Mouse (Mus musculus): ENCODE results near the gene Sox9. TPM values are rescaled to one million over a fixed set of nuclear protein-coding genes. Genes with fewer than 3 reads are reported as not detected.

Sox9 gene
- polyA plus RNA-seq, 1 experiment, result 25.5 TPM

DNA sequence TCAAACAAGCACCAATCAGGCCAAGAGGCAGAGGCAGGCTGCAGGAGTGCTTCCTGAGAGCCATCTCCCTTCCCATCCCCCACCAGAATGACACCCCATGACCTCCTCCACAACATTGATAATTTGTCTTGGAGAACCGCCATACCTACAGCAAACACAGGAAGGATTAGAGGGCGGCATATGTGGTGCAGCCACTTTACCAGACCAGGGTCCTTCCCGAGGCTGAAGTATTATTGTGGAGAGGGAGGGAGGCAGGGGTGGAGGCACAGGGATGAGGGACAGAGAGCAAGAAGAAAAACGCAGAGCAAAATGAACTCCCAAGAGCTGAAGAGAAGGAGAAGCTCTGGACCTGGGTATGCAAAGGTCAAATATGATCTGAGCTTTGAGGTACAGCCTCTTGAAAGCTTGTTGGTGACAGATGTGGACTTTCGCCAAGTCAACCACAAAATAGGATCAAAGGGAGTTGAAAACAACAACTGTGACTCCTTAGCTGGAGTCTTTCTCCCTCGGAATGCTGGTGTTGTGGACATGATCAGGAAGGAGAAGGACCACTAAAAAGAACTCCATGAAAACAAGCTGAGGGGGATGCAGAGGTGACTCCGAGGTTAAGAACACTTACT is 36.7 kb downstream of the Sox9 start:
- Histone ChIP-seq H3K4me3 (ENCODE audit: low read depth, low read length) (no peak overlapping the region), H3K27me3 (ENCODE audit: control insufficient read depth, insufficient read depth, low read length) (no peaks in the 10 kb centered on the region), H3K36me3 (ENCODE audit: control insufficient read depth, insufficient read depth, low read length) (no peaks in the 10 kb centered on the region), H3K4me1 (ENCODE audit: control insufficient read depth, insufficient read depth, insufficient read length, low read length) (peaks cover 17% of the 10 kb centered on the region), H3K27ac (ENCODE audit: insufficient read depth, low read depth, low read length) (no peak overlapping the region)
- TF ChIP-seq CTCF (IDR thresholded peaks at IDR 0.05; ENCODE audit: extremely low read depth, insufficient read length, insufficient replicate concordance, low read depth, low read length) (no peak), POLR2A (IDR thresholded peaks at IDR 0.05; ENCODE audit: low read depth, low read length) (no peak)
- WGBS, result 39% methylated on average over 7 of the region's 7 CpGs

- no peak overlapping the region for H3K4me3 ChIP-seq (ENCODE audit: low read depth, low read length)
- H3K27ac ChIP-seq (ENCODE audit: insufficient read depth, low read depth, low read length), result no peak overlapping the region
- TF ChIP-seq CTCF (IDR thresholded peaks at IDR 0.05; ENCODE audit: extremely low read depth, insufficient read length, insufficient replicate concordance, low read depth, low read length) (no peak), POLR2A (IDR thresholded peaks at IDR 0.05; ENCODE audit: low read depth, low read length) (no peak)
- WGBS, result 82% methylated on average over 2 of the region's 2 CpGs
- H3K36me3 ChIP-seq (ENCODE audit: control insufficient read depth, insufficient read depth, low read length), result no peaks in the 10 kb centered on the region
- H3K27me3 ChIP-seq (ENCODE audit: control insufficient read depth, insufficient read depth, low read length), result no peaks in the 10 kb centered on the region
- peaks cover 17% of the 10 kb centered on the region for H3K4me1 ChIP-seq (ENCODE audit: control insufficient read depth, insufficient read depth, insufficient read length, low read length)
Observed at GRCm38 (mm10) chr11:112821536-112821935, 39.5 kb downstream of the Sox9 start.

DNA sequence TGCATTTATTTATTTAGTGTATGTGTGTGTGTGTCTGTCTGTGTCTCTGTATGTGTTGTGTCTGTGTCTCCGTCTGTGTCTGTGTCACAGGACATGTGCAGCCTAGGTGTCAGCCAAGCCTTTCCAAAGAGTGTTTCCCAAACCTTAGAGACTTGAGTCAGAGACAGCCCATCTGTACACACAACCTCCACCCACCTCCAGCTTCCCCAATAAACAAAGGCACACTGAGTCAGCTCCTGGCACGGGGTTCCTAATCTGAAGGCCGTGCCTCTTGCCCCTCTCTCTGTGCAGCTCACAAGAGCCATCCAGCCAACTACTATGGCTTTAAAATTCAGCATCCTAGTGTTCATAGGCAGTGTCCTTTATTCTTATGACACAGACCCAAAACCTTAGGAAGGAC is 42.1 kb downstream of the Sox9 start:
- TF ChIP-seq CTCF (IDR thresholded peaks at IDR 0.05; ENCODE audit: extremely low read depth, insufficient read length, insufficient replicate concordance, low read depth, low read length) (no peak), POLR2A (IDR thresholded peaks at IDR 0.05; ENCODE audit: low read depth, low read length) (no peak)
- Histone ChIP-seq H3K4me1 (ENCODE audit: control insufficient read depth, insufficient read depth, insufficient read length, low read length) (peaks cover 2% of the 10 kb centered on the region; the same call in 1 of the 2 replicates), H3K4me3 (ENCODE audit: low read depth, low read length) (no peak overlapping the region), H3K27me3 (ENCODE audit: control insufficient read depth, insufficient read depth, low read length) (no peaks in the 10 kb centered on the region), H3K36me3 (ENCODE audit: control insufficient read depth, insufficient read depth, low read length) (no peaks in the 10 kb centered on the region), H3K27ac (ENCODE audit: insufficient read depth, low read depth, low read length) (no peak overlapping the region)
- 72% methylated on average over 3 of the region's 3 CpGs for WGBS

DNA sequence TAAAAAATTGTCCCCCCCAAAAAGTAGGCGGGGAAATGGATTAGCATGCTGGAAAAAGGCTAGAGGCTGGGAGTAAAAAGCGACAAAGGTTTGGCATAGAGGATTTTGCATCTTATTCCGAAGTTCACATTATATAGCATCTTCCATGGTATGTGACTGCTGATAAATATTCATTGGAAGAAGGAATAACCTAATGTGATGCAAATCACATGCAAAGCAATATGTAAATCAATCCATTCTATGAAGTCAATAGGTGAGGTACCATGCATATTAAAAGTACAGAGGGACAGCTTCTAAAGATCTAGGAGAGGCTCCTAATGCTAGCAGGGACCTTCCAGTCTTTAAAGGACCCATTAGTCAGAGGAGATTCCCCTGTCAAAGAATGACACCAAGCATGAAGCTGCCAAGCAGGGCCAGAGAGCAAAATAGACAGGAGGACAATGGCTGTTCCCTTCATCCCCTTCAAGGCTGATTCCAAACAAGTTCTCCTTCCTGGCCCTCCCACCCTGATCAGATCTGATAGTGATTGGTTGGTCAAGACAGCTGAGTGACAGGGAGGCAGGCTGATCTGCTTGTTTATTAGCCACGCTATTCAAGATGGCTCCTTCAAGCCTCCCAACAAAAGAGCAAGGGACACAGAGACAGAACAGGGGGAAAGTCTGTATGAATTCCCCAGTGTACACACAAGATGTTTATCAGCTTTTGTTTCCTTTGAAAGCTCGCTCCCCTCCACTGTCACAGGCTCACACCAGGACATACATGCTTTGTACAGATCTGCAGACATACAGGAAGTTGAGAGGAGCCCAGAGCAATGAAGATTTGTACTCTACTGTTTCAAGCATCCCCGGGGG is 44.4 kb downstream of the Sox9 start:
- TF ChIP-seq CTCF (IDR thresholded peaks at IDR 0.05; ENCODE audit: extremely low read depth, insufficient read length, insufficient replicate concordance, low read depth, low read length) (no peak), POLR2A (IDR thresholded peaks at IDR 0.05; ENCODE audit: low read depth, low read length) (no peak)
- Histone ChIP-seq H3K36me3 (ENCODE audit: control insufficient read depth, insufficient read depth, low read length) (no peaks in the 10 kb centered on the region), H3K27me3 (ENCODE audit: control insufficient read depth, insufficient read depth, low read length) (no peaks in the 10 kb centered on the region), H3K4me1 (ENCODE audit: control insufficient read depth, insufficient read depth, insufficient read length, low read length) (peaks cover 2% of the 10 kb centered on the region; the same call in 1 of the 2 replicates), H3K4me3 (ENCODE audit: low read depth, low read length) (no peak overlapping the region), H3K27ac (ENCODE audit: insufficient read depth, low read depth, low read length) (no peak overlapping the region)
- WGBS, result 88% methylated on average over 6 of the region's 6 CpGs

DNA sequence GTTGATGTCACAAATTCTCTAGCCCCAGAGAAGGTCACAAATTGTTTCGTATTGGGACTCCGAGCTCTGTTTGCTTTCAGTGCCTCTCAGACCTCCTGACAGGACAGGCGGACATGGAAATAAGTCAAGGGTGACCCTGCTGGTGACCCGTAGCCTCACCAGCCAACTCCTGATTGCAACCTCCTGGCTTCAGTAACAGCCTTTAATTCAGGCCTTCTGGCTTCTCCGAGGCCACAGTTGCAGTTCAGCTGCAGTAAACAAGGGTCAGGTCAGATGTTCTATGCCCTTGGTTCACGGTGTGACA is 45.0 kb downstream of the Sox9 start:
- TF ChIP-seq POLR2A (IDR thresholded peaks at IDR 0.05; ENCODE audit: low read depth, low read length), result no peak
- H3K4me3 ChIP-seq (ENCODE audit: low read depth, low read length), result no peak overlapping the region
- H3K27ac ChIP-seq (ENCODE audit: insufficient read depth, low read depth, low read length), result no peak overlapping the region
- peaks cover 2% of the 10 kb centered on the region; the same call in 1 of the 2 replicates for H3K4me1 ChIP-seq (ENCODE audit: control insufficient read depth, insufficient read depth, insufficient read length, low read length)
- no peaks in the 10 kb centered on the region for H3K36me3 ChIP-seq (ENCODE audit: control insufficient read depth, insufficient read depth, low read length)
- 62% methylated on average over 6 of the region's 6 CpGs for WGBS
- H3K27me3 ChIP-seq (ENCODE audit: control insufficient read depth, insufficient read depth, low read length), result no peaks in the 10 kb centered on the region

DNA sequence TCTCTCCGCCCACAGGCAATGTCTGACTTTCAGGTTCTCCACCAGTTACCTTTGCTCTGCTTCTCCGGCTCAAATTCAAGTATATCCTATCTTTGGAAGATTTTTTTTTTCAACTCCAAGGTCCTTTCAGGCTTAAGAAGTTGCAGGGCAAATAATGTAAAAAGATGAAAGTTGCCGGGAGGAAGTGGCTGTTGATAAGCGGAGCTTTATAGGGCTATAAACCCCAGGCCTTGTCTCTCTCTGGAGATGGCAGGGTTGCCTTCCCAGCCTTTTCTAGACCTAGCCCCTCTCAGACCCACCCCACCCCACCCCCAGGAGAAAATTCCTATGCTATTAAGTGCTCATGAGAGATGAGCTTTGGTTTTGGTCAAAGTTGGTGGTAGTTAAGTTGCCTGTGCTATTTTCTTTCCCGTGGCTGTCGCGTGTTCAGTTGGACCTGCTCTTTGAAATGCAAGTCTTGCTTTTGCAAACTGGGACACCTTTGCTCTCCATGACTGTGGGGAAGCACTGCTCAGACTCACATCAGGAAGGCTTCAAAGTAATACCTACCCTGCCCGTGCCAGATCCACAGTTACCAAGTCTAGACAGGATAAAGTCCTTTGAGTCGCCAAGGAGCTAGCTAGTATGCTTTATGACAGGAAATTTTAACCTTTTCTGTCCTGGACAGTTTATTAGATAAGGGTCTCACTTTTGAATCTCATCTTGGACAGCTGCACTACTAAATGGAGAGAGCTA is 46.7 kb downstream of the Sox9 start:
- WGBS, result 29% methylated on average over 9 of the region's 9 CpGs
- Histone ChIP-seq H3K27me3 (ENCODE audit: control insufficient read depth, insufficient read depth, low read length) (no peaks in the 10 kb centered on the region), H3K27ac (ENCODE audit: insufficient read depth, low read depth, low read length) (no peak overlapping the region), H3K4me1 (ENCODE audit: control insufficient read depth, insufficient read depth, insufficient read length, low read length) (peaks cover 2% of the 10 kb centered on the region; the same call in 1 of the 2 replicates), H3K36me3 (ENCODE audit: control insufficient read depth, insufficient read depth, low read length) (no peaks in the 10 kb centered on the region), H3K4me3 (ENCODE audit: low read depth, low read length) (no peak overlapping the region)
- TF ChIP-seq CTCF (IDR thresholded peaks at IDR 0.05; ENCODE audit: extremely low read depth, insufficient read length, insufficient replicate concordance, low read depth, low read length), result no peak
- no peak for TF ChIP-seq POLR2A (IDR thresholded peaks at IDR 0.05; ENCODE audit: low read depth, low read length)
